Mouse (Mus musculus) T-helper 1 cell (primary cell): ENCODE data around the gene Slc28a3.

Experiments
- in situ Hi-C: fragments of 300-600 bp; cut with MboI, MseI; formaldehyde crosslinking; loops from one replicate; pipeline ENCODE4 v1.15.1; 2025; ENCODE audit warnings: high pct_unique_total_duplicates

Slc28a3 gene

DNA sequence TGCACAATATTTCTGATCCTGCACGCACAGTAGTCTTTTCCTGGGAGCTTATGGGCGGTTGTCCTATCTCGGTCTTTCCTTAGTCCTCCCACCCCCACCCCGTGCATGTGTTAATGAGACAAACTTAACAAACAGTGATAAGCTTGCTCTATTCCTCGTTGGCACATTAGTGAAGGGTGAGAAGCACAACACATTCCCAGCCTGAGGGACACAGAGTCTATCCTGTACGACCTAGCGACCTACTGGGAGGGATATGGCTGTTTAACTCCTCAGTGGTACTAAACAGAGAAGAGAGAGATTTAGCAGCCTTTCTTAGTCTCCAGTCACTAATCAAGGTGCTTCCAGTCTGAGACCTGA lies 86.9 kb downstream of the Slc28a3 start:
- in situ Hi-C loops, result no loop called here

DNA sequence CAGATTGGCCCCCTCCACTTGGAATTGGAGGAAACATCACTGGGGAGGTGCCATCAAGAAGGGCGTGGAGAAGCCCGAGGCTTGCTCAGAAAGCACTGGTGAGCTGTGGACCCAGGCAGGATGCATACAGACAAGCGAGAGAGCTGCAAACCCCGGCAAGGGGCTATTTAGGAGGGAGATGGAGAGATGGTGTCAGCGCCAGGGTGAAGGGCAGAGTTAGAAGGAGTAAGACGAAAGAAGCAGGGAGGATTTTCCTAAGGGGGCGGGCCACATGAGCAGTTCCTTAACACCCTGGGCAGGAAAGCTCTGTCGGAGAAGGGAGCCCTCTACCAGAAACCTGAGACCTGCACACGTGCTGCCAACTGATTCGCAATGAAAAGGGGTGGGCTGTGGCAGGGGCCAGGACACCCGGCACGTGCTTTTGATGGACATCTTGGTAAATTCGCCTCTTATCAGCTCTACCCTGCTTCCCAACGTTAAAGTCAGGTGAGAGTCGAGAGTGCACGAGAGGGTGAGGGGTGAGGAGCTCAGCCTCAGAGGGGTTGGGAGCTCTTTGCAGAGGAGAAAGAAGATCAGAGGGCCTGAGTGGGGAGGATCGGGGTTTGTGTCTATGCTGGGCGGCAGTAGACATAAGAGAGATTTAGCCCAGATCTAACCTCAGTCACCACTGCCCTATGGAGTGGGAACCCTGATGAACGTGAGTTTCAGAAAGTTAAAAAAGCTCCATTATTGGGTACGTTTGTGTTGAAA lies 87.5 kb downstream of the Slc28a3 start:
- in situ Hi-C loops, result no loop called here

DNA sequence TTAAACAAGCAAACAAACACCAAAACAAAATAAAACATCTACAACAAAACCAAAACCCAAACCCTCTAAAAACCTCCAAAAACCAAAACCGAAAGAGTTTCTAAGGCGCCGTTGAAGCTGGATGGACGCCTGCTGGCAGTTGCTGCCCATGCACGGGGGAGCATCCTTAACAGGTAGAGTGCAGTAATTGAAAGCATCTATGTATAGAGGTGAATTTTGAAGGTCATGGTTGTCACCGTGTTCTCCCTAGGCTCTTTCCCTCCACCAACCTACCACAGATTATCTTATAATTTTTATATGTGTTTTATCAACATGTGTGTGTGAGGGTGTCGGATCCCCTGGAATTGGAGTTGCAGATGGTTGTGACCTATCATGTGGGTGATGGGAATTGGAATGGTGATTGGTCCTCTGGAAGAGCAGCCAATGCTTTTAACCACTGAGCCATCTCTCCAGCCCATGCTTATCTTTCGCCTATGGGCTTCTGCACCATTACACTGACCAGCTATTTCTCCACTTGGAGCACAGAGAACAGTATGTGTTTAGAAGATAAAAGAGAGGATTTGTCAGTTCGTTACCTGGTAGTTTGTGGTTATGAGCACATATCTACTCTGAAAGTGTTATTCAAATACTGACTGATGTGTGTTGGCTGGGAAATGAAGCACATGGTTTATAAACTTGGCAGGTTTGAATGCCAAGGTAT lies 89.2 kb downstream of the Slc28a3 start:
- in situ Hi-C loops, result no loop called here

DNA sequence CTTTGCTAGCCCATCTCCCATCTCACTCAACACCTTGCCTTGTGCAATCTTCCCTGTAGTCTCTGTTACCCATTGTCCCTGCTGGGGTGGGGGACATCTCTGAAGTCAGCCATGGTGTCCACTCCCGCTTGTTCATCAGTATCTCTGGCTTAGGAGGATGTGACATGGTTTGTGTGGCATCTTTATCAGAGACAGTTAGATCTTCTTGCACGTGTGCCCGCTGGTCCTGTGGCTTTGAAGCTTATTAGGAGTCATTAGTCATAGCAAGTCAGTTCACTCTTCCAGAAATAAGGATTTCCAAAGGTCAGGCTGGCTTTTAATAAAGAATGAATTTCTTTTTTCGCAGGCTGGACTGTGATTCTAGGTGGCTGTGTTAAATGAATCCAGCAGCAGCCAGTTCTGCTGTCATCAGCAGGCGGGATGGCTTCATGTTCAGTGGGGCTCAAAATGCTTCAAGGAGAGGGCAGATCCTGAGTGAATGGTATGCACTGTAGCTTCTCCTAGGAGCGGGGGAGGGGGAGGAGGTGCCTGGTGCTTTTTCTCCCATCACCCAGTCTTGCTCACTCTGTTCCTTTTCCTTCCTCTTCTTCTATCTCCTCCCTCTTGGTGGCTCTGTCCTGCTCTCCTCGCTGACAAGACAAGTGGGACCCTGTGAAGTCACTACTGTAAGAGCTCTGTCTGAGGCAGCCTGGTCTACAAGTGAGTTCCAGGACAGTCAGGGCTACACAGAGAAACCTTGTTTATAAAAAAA lies 89.9 kb downstream of the Slc28a3 start:
- in situ Hi-C loops, result no loop called here

DNA sequence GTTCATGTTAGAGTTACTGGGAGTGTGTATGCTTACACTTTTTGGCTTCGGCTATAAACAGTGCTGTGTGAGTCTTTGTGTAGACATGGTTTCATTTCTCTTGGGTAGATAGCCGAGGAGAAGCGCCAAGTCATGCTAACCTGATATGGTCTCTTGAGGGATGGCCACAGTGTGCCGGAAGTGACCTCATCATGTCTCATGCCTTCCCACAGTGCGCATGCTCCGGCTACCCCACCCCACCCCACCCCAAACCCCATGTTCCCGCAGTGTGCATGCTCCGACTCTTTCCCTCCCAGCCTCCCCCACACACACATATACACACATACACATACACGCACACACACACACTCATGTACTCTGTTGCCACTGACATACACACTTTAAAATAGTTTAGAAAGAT lies 90.6 kb downstream of the Slc28a3 start:
- in situ Hi-C loops, result no loop called here

DNA sequence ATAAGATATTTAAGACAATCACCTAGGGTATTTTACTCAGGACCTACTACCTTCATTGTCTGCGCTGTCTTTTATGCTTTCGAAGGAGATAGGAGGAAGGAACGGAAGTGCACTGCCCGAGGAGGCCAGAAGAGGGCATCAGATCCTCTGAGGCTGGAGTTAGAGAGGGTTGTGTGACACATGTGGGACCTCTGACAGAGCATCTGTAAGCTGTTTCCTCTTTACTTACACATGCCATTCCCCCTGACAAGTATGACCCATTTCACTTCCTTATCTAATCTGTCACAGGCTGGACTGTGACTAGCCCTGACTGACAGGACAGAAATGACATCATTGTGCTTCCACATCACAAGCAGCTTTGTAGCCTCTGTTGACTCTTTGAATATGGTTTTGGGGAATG lies 94.4 kb downstream of the Slc28a3 start:
- in situ Hi-C loops, result no loop called here

DNA sequence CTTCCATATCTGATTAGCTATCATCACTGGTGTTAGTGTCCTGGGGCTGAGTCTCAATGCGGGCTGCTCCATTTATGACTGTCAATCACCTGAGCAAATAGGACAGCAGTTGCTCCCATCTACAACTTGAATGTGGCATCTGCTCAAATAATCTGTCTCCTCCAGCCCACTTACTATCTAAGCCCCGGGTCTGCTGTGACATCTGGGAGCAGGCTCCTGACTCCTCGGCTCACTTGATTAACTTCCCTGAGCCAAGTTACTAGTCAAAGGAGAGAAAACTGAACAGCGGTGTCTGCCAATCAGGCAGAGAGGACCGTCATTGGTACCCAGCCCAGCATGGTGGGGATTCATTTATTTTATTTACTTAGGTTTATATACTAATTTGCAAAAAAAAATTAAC lies 95.0 kb downstream of the Slc28a3 start:
- in situ Hi-C loops, result no loop called here

DNA sequence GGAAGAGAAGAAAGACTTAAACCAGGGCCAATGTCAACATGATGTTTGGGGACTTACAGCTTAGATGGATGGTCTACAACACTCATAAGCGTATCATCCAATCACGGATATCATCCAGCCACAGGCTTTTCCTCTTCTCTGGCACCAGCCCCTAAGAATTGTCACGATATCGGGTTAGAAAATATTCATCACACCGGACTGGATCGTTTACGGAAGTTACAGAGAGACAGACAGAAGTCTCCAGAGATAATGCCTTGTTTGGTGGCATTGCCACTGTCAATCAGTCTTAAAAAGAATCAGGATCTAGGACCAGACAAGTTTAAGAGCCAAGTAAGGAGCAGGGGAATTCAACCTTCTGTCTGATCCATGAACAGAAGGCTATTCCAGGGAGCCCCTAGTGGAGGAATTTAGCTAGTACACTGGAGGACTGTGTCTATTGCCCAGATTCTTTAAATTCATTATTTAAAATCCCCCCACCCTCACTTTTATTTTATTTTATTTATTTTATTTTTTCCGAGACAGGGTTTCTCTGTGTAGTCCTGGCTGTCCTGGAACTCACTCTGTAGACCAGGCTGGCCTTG lies 96.4 kb downstream of the Slc28a3 start:
- in situ Hi-C loops, result no loop called here

DNA sequence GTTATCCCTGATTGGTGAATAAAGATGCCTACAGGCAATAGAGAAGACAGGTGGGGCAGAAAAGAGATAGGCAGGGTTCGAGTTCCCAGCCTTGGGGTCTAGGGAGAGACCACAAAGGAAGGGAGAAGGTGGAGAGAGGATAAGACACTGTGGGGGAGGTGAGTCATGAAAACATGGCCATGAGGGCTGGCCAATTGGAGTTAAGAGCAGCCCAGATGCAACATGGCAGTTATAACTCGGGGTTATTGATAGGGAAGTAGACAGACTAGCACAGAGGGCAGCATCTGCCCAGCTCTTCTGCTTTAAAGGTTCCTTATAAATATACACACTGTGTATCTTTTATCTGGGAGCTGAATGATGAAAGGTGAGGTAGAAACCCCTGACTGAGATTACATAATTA lies 98.8 kb downstream of the Slc28a3 start:
- in situ Hi-C loops, result no loop called here

DNA sequence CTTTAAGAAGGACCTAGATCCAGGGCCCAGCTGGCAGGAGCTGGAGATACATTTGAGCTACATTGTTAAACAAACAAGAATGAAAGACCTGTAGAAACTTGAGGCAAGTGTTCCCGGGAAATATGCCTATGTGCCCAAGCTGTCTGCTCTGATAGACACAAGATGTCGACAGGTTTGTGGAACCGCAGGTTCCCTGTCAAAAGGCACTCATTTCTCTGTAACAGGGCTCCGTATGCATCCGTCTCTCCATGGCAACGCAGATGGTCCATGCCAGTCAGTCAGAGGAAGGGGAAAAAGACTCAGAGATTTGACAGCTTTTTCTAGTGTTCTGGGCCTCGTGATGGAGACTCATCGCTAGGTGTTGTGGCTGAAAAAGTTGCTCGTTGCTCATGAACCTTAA lies 99.4 kb downstream of the Slc28a3 start:
- in situ Hi-C loops, result no loop called here

DNA sequence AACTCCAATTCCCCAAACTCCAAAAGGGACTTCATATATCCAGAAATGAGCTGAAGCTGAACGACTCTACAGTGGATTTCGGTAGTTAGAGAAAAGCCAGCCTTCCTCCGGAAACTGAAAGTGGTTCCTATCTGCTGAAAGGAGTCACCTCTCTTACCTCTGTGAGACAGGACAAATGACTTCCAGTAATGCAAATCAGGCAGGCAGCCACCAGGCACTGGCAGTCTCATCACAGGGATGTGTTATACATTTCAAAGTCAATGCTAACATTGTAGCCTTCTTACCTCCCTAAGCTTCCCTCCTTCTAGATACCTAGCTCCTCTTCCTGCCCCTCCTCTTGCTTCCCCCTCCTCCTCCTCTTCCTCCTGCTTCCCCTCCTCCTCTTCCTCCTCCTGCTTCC lies 101.4 kb downstream of the Slc28a3 start:
- in situ Hi-C loops, result no loop called here

DNA sequence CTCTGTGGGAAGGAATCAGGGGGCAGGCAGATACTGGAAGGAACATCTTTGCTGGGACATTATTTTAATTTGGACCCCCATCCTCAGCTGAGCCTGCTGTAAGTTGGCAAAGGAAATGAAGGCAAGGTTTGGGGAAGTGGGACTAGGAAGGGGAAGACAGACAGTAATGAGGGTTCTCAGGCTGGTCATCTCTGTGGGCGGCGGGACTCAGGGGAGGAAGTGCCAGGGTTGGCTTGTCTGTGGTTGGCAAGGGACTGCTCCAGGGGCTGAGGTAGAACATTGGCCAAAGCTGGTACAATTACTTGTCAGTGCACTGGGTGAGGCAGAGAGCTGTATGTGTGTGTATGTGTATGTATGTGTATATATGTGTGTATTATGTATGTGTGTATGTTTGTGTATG lies 107.1 kb downstream of the Slc28a3 start:
- in situ Hi-C loops, result no loop called here

DNA sequence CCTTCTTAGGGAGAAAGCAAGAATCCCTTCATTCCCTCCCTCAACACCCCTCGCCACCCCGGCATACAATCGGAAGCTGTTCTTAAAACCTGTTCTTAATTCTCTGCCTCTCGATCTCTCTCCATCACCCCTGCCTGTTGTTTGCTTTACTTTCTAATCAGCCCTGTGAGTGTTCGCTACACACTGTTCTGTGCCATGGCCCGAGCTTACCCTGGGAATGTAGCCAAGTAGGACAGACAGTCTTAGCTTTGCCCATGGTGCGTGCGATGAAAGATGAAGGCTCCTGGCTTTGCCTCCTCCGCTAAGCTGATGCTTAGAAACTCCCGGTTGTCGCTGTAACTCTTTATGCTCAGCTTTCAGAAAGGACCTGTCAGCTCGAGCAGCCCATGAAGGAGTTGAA lies 112.9 kb downstream of the Slc28a3 start:
- in situ Hi-C loops, result no loop called here
